Mouse (Mus musculus) spleen, adult 10 weeks (tissue): ENCODE data around the gene Gm20924. TPM values are rescaled to one million over a fixed set of nuclear protein-coding genes. Genes with fewer than 3 reads are reported as not detected.

Experiments
- polyA plus RNA-seq: library from polyadenylated mRNA; stranded (reverse); fragments of 350-450 nt; fragmentation: Illumina TruSeq; extraction: RNeasy Lipid Tissue Mini Kit (QIAGEN cat#74804); gene quantifications from one replicate; pipeline ENCODE4 v1.2.3, GENCODE M21; 2015; ENCODE audit warnings: low replicate concordance; ENCODE audit not compliant: insufficient read depth

The Gm20924 gene
- polyA plus RNA-seq: not detected

DNA sequence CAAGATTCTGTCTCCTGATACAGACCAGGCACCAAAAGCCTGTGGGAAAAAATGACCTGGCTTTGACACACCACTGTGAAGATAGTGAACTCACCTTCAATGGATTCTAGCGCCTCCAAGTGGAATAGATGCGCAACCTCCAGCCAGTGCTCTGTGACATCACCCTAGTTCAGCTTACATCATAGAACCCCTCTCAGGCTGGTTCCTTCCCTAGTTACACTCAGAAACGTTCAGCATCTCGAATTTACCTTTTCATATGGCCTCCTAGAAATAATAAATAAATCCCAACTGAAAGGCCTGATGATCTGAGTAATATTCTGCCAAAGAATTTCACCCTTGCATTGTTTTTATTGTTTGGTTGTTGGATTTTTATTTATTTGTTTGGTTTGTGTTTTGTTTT is at the start of gene Gm20924:
Gene Gm20924, minus strand, starts transcription at position 101 of the 400 bp plus-strand sequence.

Other genes starting within 250 kb of the Gm20924 start
- gene Gm20736, start 170.2 kb upstream of the Gm20924 start, polyA plus RNA-seq: not detected